Mouse (Mus musculus) induced T-regulatory cell, adult 2 months (primary cell): ENCODE results near the gene Galnt6.
A peak's percentile ranks its signal among the peaks of the same experiment; 100 is the strongest.

Source experiments
- DNase-seq: peaks from one replicate; pipeline ENCODE4 v3.0.0-alpha.2; 2012; ENCODE audit warnings: low read depth

The Galnt6 gene

GRCm38 (mm10) chr15:100685255-100685654 is 43.9 kb downstream of the Galnt6 start:
- peak; percentile 55 for DNase-seq

GRCm38 (mm10) chr15:100684450-100684849 is 44.7 kb downstream of the Galnt6 start:
- DNase-seq = no peak

- peak; percentile 96 for DNase-seq
These were observed 46.1 kb downstream of the Galnt6 start for GRCm38 (mm10) chr15:100683041-100683440.

GRCm38 (mm10) chr15:100681770-100682169 is 47.4 kb downstream of the Galnt6 start:
- no peak for DNase-seq

GRCm38 (mm10) chr15:100680381-100680780 is 48.8 kb downstream of the Galnt6 start:
- no peak for DNase-seq

- DNase-seq = no peak
These were observed 50.2 kb downstream of the Galnt6 start for GRCm38 (mm10) chr15:100679005-100679404.

- DNase-seq = no peak
These were observed 50.6 kb downstream of the Galnt6 start for GRCm38 (mm10) chr15:100678581-100678980.

- DNase-seq = no peak
These were observed 51.5 kb downstream of the Galnt6 start for GRCm38 (mm10) chr15:100677675-100678074.

- DNase-seq = peak; percentile 58
These were observed 52.7 kb downstream of the Galnt6 start for GRCm38 (mm10) chr15:100676521-100676920.

- DNase-seq = no peak
These were observed 53.7 kb downstream of the Galnt6 start for GRCm38 (mm10) chr15:100675486-100675885.

- no peak for DNase-seq
These were observed 54.6 kb downstream of the Galnt6 start for GRCm38 (mm10) chr15:100674566-100674965.

- DNase-seq = peak; percentile 32
These were observed 55.4 kb downstream of the Galnt6 start for GRCm38 (mm10) chr15:100673585-100674391.

- DNase-seq = peak; percentile 39
These were observed 58.3 kb downstream of the Galnt6 start for GRCm38 (mm10) chr15:100670833-100671232.

GRCm38 (mm10) chr15:100670004-100670403 is 59.2 kb downstream of the Galnt6 start:
- peak; percentile 89 for DNase-seq

- DNase-seq = peak; percentile 94
These were observed 59.8 kb downstream of the Galnt6 start, which contains the start of gene Bin2 for GRCm38 (mm10) chr15:100669337-100669736. Gene Bin2 (minus strand): TSS chr15:100669553.

GRCm38 (mm10) chr15:100667871-100668545 is 61.2 kb downstream of the Galnt6 start:
- peak; percentile 89 for DNase-seq

GRCm38 (mm10) chr15:100667420-100667819 is 61.8 kb downstream of the Galnt6 start:
- no peak for DNase-seq

- peak; percentile 54 for DNase-seq
These were observed 62.3 kb downstream of the Galnt6 start for GRCm38 (mm10) chr15:100666851-100667250.

- peak; percentile 72 for DNase-seq
These were observed 62.9 kb downstream of the Galnt6 start for GRCm38 (mm10) chr15:100666219-100666696.

- peak; percentile 81 for DNase-seq
These were observed 63.6 kb downstream of the Galnt6 start for GRCm38 (mm10) chr15:100665411-100666218.

GRCm38 (mm10) chr15:100664813-100665274 is 64.3 kb downstream of the Galnt6 start:
- peak; percentile 91 for DNase-seq

GRCm38 (mm10) chr15:100660805-100661204 is 68.4 kb downstream of the Galnt6 start:
- no peak for DNase-seq
